Mouse (Mus musculus): ENCODE results near the gene Slc17a7.
A peak's percentile ranks its signal among the peaks of the same experiment; 100 is the strongest.
"Not testable (repeated sequence)": the region's sequence is repeated elsewhere in the genome, so short reads cannot be mapped to it uniquely, and the experiment has no call there.

Gene Slc17a7

GRCm38 (mm10) chr7:45133446-45134159 lies 30.1 kb upstream of the Slc17a7 start:
- no peak for DNase-seq (ENCODE audit: low read depth, low spot score)

DNA sequence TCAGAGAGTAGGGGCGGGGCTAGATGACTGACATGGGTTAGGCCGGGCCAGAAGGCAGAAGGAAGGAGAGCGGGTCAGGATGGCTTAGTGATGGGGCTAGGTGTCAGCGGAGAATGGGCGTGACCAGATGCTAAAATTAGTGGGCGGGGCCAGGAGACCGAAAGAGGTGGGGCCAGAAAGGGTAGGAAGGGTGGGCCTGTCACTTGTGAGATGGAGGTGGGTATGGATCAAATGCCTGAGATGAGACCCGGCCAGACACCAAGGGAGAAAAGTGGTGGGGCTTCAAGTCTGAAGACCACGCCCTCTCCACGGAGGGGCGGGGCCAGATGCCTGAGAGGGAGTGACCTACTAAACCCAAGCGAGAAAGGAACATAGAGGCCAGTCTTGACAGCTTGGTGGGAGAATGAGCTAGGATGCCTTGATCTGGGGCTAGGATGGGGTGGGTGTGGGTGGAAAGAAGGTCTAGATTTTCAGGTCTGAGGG lies 29.2 kb upstream of the Slc17a7 start:
- DNase-seq (ENCODE audit: low read depth, low spot score): no peak

DNA sequence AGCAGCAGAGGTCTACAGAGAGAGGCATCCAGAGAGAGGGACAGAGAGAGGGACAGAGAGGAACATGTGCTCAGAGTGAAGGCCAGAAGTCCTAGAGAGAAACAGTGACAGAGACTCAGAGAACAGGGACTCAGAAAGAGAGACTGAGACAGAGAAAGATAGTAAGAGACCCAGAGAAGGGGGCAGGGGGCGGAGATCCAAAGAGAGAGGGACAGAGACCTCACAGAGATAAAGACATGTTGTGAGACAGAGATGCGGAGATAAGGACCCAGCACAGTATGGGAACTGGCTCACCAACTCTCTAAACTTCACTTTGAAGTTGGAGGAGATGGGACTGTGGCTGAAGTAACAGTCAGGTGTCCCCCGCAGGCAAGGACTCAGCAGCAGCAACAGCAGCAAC lies 28.4 kb upstream of the Slc17a7 start:
- no peak for DNase-seq (ENCODE audit: low read depth, low spot score)

- DNase-seq (ENCODE audit: low read depth, low spot score): peak; percentile 72
Observed at GRCm38 (mm10) chr7:45135993-45136567, 27.7 kb upstream of the Slc17a7 start, which contains the start of the genes Gm45713 and Flt3l. TSS of gene Gm45713 (minus strand) at chr7:45136231. TSS of gene Flt3l (minus strand) at chr7:45136432.

DNA sequence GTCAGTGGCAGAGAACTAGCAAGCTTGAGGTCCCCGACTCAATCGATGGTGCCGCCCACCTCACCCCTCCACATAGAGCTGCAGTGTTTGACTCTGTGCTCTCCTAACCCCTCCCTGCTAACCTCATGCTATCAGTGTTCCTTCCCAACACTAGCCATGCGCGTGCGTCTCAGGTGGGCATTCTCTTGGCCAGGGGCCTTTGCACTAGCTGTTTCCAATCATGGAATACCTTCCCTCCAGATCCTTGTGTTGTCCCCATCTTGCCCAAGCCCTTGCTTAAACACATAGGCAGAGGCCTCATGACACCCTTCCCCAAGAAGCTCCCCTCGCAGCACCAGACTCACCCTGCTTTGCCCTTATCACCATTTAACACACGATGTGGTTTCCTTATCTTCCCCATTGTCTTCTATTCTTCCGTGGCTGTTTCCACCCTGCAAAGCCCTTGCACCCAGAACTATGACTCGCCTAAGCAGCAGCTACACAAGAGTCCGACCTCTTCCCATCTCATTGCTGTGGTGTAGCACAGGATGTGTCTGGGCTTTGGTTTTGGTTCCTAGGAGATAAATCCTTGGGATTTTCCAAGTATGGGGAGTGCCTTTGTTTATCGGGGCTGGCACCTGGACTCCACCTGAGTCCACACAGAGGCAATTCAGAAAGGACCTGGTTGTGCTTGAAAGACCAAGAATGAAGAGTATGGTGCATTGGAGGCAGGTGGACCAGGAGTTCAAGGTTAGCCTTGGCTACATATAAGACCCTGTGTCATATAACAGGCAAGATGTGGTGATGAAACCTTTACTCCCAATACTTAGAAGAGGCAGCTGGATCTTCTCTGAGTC lies 26.4 kb upstream of the Slc17a7 start:
- DNase-seq (ENCODE audit: low read depth, low spot score): no peak

GRCm38 (mm10) chr7:45138403-45138802 lies 25.3 kb upstream of the Slc17a7 start:
- DNase-seq (ENCODE audit: low read depth, low spot score): no peak

- DNase-seq (ENCODE audit: low read depth, low spot score): no peak
Observed at GRCm38 (mm10) chr7:45139904-45140723, 23.6 kb upstream of the Slc17a7 start.

DNA sequence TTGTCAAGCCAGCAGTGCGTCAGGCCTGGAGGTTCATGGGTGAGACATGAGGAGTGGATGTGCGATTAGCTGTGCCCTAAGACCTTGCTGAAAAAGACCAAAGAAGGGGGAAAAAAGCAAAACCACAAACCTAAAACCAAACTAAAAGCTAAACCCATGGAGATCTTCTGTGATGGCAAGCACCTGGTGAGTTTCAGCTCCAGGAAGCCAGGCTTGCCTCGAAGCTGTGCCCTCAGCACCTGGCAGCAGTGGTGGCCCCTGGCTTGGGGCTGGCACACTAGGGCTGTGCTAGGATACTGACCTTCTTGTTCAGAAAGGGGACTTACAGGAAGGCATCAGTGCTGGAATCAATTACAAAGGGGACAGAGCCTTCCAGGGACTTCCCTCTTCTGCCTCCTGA lies 22.4 kb upstream of the Slc17a7 start:
- DNase-seq (ENCODE audit: low read depth, low spot score): no peak

- no peak for DNase-seq (ENCODE audit: low read depth, low spot score)
Observed at GRCm38 (mm10) chr7:45141914-45142313, 21.8 kb upstream of the Slc17a7 start.

- DNase-seq (ENCODE audit: low read depth, low spot score): no peak
Observed at GRCm38 (mm10) chr7:45144368-45145174, 19.2 kb upstream of the Slc17a7 start.

DNA sequence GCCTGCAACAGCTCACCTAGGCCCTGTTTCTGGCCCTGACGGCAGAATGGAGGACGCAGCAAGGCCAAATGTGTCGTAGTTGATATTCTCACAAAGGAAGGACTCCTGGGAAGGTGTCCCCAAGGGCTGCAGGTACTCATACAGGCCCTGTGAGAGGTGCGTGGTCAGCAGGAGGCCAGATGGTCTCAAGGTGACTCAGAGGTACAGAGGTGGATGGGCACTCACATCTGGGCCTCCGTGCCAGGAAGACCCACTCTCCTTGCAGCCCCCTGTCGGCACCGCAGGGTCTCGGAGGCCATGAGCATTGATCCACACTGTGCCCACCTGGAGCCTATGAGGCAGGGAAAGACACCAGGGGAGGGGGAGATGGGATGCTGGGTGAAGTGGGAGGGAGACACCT lies 18.3 kb upstream of the Slc17a7 start:
- DNase-seq (ENCODE audit: low read depth, low spot score): no peak

GRCm38 (mm10) chr7:45147267-45147666 lies 16.5 kb upstream of the Slc17a7 start:
- DNase-seq (ENCODE audit: low read depth, low spot score): no peak

- no peak for DNase-seq (ENCODE audit: low read depth, low spot score)
Observed at GRCm38 (mm10) chr7:45147899-45148298, 15.8 kb upstream of the Slc17a7 start.

DNA sequence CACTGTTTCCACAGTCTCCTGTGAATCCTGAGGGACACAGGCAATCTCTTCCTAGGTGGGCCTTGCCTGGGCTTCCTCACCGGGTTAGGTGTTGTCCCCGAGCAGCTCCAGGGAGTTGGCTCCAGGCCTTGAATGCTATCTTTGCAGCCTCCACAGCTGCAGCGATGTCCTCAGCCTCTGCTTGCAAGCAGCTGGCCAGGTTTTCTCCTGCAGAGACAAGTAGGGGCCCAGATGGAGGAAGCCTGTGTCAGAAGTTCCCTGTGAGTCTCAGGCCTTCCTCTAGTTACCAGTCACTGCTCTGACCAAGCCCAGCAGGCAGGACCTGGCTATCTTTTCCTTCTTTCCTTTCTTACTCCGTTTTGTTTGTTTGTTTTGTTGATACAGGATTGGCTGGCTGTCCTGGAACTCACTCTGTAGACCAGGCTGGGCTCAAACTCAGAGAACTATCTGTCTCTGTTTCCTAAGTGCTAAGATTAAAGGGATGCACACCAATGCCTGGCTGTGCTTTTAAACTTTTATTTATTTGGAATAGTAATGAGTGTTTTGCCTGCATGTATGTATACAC lies 15.1 kb upstream of the Slc17a7 start:
- no peak for DNase-seq (ENCODE audit: low read depth, low spot score)

DNA sequence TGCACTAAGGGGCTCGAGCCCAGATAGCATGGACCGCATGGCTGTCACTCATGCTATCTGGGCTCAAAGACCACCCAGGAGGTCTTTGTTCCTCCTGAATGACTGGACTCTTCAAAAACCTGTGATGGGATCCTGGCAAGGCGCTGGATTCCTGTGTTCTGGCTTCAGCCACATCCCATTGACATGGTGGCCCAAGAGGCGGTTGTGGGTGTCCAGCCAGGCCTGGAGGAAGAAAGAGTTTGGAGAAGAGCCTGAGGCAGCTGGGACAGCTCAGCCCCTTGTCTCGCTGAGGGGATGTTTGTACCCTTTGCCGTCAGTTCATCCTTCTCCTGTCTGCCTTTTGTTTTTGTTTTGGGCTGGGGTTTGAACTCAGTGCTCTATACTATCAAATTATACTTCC lies 14.2 kb upstream of the Slc17a7 start:
- DNase-seq (ENCODE audit: low read depth, low spot score): no peak

DNA sequence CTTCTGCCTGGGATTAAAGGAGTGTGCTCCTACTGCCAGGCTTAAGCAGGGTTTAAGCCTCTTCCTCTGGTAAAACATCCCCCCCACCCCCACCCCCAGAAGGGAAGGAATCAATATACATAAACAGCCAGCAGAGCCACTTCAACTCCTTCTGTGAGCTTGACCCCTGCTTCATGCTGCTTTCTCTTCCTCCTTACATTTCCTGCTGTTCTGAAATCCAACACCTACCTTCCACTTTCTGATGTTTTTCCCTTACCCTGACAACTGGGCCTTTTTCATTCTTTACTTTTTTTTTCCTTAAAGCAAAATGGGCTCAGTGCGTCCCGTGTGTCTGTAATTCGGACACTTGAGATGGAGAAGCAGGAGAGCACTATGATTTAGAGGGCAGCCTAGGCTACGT lies 13.4 kb upstream of the Slc17a7 start:
- DNase-seq (ENCODE audit: low read depth, low spot score): no peak

DNA sequence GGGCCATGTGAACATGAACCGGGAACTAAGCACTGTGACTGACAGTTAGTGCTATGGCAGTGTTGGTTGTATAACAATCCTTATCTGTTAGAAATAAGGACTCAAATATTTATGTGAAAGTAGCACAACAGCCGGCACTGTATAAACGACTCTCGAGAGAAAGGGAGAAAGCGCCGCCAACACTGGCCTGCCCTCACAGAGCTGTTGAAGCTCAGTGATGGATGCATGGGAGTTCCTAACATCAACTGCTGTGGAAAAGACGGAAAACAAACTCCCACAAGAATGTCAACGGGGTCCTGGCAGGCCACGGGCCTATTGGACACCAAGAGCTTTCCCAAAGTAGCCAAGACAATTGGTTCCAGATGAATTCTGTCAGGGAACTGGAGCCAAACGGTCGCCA lies 12.4 kb upstream of the Slc17a7 start:
- no peak for DNase-seq (ENCODE audit: low read depth, low spot score)

GRCm38 (mm10) chr7:45153052-45153451 lies 10.7 kb upstream of the Slc17a7 start:
- not testable (repeated sequence) for DNase-seq (ENCODE audit: low read depth, low spot score)

DNA sequence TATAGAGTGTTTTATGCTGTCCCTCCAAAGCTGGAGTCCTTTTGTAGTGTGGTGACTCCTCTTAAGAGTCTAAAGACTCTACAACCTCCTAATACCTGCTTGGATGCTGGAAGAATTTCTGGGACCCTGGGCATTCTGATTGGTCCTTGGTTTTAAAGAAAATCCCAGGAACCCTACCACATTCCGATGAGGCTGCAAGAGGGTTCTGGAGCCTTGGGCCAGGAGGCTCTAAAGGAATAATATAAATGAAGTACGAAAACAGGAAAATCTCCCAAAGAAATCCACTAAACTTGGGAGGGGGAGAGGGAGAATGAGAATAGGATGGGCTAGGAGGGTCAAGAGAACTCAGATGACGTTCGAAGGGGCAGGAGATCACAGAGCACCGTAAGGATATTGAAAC lies 10.2 kb upstream of the Slc17a7 start:
- DNase-seq (ENCODE audit: low read depth, low spot score): no peak

Data from forelimb bud, embryonic 11.5 days (tissue).